Mouse (Mus musculus) kidney, embryonic 16.5 days (tissue): ENCODE measurements at regions not wholly inside any gene's neighbourhood (a gene's known extent, or its start where the extent isn't known, plus 50 kb on each side); places are given as distances from the start of the nearest gene placed in this dataset.

Experiments
- ATAC-seq: fragments of 200-750 bp; cut with Nextera tagmentation; 2 replicates; pipeline ENCODE4 v1.8.0; 2017; ENCODE audit warnings: moderate TSS enrichment; ENCODE audit not compliant: low FRiP score, low TSS enrichment
- H3K27ac ChIP-seq: fragments of 300-500 bp; sonication (generic); 2 replicates; pipeline ENCODE4 v1.5.1; 2014; ENCODE audit warnings: low read length
- H3K27me3 ChIP-seq: fragments of 300-500 bp; sonication (generic); 2 replicates; pipeline ENCODE4 v1.6.1; 2014; ENCODE audit warnings: low read length, control low read depth, mixed read lengths; ENCODE audit not compliant: insufficient read depth
- H3K36me3 ChIP-seq: fragments of 300-500 bp; sonication (generic); 2 replicates; pipeline ENCODE4 v1.6.1; 2014; ENCODE audit warnings: low read length, control low read depth, mixed read lengths; ENCODE audit not compliant: insufficient read depth
- H3K4me1 ChIP-seq: fragments of 300-500 bp; sonication (generic); 2 replicates; pipeline ENCODE4 v1.6.1; 2014; ENCODE audit warnings: low read length, control low read depth, mixed read lengths; ENCODE audit not compliant: insufficient read depth
- H3K4me2 ChIP-seq: fragments of 300-500 bp; sonication (generic); replicated peaks from 2 replicates; pipeline ENCODE4 v1.6.1; 2014; ENCODE audit warnings: low read depth, low read length
- H3K4me3 ChIP-seq: fragments of 300-500 bp; sonication (generic); 2 replicates; pipeline ENCODE4 v1.5.1; 2014; ENCODE audit warnings: mild to moderate bottlenecking, low read length
- H3K9ac ChIP-seq: fragments of 300-500 bp; sonication (generic); replicated peaks from 2 replicates; pipeline ENCODE4 v1.6.1; 2014; ENCODE audit warnings: low read length
- H3K9me3 ChIP-seq: fragments of 300-500 bp; sonication (generic); 2 replicates; pipeline ENCODE4 v1.6.1; 2016; ENCODE audit warnings: low read length, control low read depth
- WGBS: fragments of 180-500 bp; shearing (Covaris S2); extraction: QIAGEN DNeasy Blood & Tissue Kit; methylation state at CpG from one replicate; pipeline ENCODE4 v1.1.7; 2014; 5-methylcytosine and 5-hydroxymethylcytosine counted together

- H3K9me3 ChIP-seq, result 0 out of 2 replicates have a peak, but pooled peaks cover 2% of the 10 kb centered on the region
- no peaks in the 10 kb centered on the region for H3K27me3 ChIP-seq
- no peak overlapping the region for H3K27ac ChIP-seq
- H3K4me1 ChIP-seq, result no peaks in the 10 kb centered on the region
- ATAC-seq, result no peak
- whole genome bisulfite sequencing, result 92% methylated on average over 4 of the region's 4 CpGs
- H3K36me3 ChIP-seq, result no peaks in the 10 kb centered on the region
- H3K4me3 ChIP-seq, result no peak overlapping the region
- no peak overlapping the region for H3K4me2 ChIP-seq
- H3K9ac ChIP-seq, result no peak overlapping the region
Observed at GRCm38 (mm10) chr16:56399541-56399940, 78.1 kb upstream of the Abi3bp start.

- H3K9ac ChIP-seq, result no peak overlapping the region
- H3K9me3 ChIP-seq, result no peaks in the 10 kb centered on the region
- WGBS, result 39% methylated on average over 3 of the region's 3 CpGs
- no peak overlapping the region for H3K4me2 ChIP-seq
- no peak overlapping the region for H3K4me3 ChIP-seq
- H3K36me3 ChIP-seq, result no peaks in the 10 kb centered on the region
- ATAC-seq, result no peak
- no peak overlapping the region for H3K27ac ChIP-seq
- no peaks in the 10 kb centered on the region for H3K27me3 ChIP-seq
- H3K4me1 ChIP-seq, result no peaks in the 10 kb centered on the region
Observed at GRCm38 (mm10) chr16:56423761-56424160, 53.9 kb upstream of the Abi3bp start.
